Mouse (Mus musculus) spleen, embryonic (tissue): Measurements from ENCODE around the gene 4930452B06Rik.
"Not testable (repeated sequence)": the region's sequence is repeated elsewhere in the genome, so short reads cannot be mapped to it uniquely, and the experiment has no call there.

Experiments
- CTCF ChIA-PET: fragments of 350-600 bp; sonication (Branson Sonifier 250); formaldehyde crosslinking; loops from one replicate; lab custom pipeline; 2022; lab: Charles Lee

The 4930452B06Rik gene

GRCm38 (mm10) chr14:8665636-8666411 lies at the start of gene 4930452B06Rik:
4930452B06Rik (minus strand) TSS chr14:8666240.
- CTCF ChIA-PET, result no interaction called here

GRCm38 (mm10) chr14:8712674-8713073 lies 46.6 kb upstream of the 4930452B06Rik start:
- CTCF ChIA-PET, result no interaction called here

- CTCF ChIA-PET, result no interaction called here
Observed at GRCm38 (mm10) chr14:8689451-8689850, 23.4 kb upstream of the 4930452B06Rik start.

GRCm38 (mm10) chr14:8688462-8688861 lies 22.4 kb upstream of the 4930452B06Rik start:
- CTCF ChIA-PET, result no interaction called here

- CTCF ChIA-PET, result no interaction called here
Observed at GRCm38 (mm10) chr14:8686185-8686584, 20.1 kb upstream of the 4930452B06Rik start.

- CTCF ChIA-PET, result no interaction called here
Observed at GRCm38 (mm10) chr14:8679896-8680295, 13.9 kb upstream of the 4930452B06Rik start.

GRCm38 (mm10) chr14:8660359-8660758 lies 5.7 kb downstream of the 4930452B06Rik start:
- CTCF ChIA-PET, result no interaction called here

- CTCF ChIA-PET, result no interaction called here
Observed at GRCm38 (mm10) chr14:8641650-8642279, 24.3 kb downstream of the 4930452B06Rik start.

- CTCF ChIA-PET, result no interaction called here
Observed at GRCm38 (mm10) chr14:8632211-8632610, 33.8 kb downstream of the 4930452B06Rik start.

- CTCF ChIA-PET, result no interaction called here
Observed at GRCm38 (mm10) chr14:8628406-8628805, 37.6 kb downstream of the 4930452B06Rik start.

- CTCF ChIA-PET, result no interaction called here
Observed at GRCm38 (mm10) chr14:8627481-8627880, 38.6 kb downstream of the 4930452B06Rik start.

- CTCF ChIA-PET, result no interaction called here
Observed at GRCm38 (mm10) chr14:8621164-8621563, 44.9 kb downstream of the 4930452B06Rik start.

GRCm38 (mm10) chr14:8620580-8620979 lies 45.5 kb downstream of the 4930452B06Rik start:
- CTCF ChIA-PET, result no interaction called here

GRCm38 (mm10) chr14:8615636-8616035 lies 50.4 kb downstream of the 4930452B06Rik start:
- CTCF ChIA-PET, result no interaction called here

GRCm38 (mm10) chr14:8614430-8614829 lies 51.6 kb downstream of the 4930452B06Rik start:
- CTCF ChIA-PET, result not testable (repeated sequence)

GRCm38 (mm10) chr14:8612080-8612479 lies 54.0 kb downstream of the 4930452B06Rik start:
- CTCF ChIA-PET, result no interaction called here

GRCm38 (mm10) chr14:8610108-8610507 lies 55.9 kb downstream of the 4930452B06Rik start:
- CTCF ChIA-PET, result no interaction called here

GRCm38 (mm10) chr14:8608559-8609171 lies 57.4 kb downstream of the 4930452B06Rik start:
- CTCF ChIA-PET, result no interaction called here

GRCm38 (mm10) chr14:8604898-8605297 lies 61.1 kb downstream of the 4930452B06Rik start:
- CTCF ChIA-PET, result no interaction called here

GRCm38 (mm10) chr14:8585031-8585430 lies 81.0 kb downstream of the 4930452B06Rik start:
- CTCF ChIA-PET, result no interaction called here

GRCm38 (mm10) chr14:8551006-8551405 lies 115.0 kb downstream of the 4930452B06Rik start:
- CTCF ChIA-PET, result not testable (repeated sequence)

GRCm38 (mm10) chr14:8549108-8549507 lies 116.9 kb downstream of the 4930452B06Rik start:
- CTCF ChIA-PET, result no interaction called here

- CTCF ChIA-PET, result no interaction called here
Observed at GRCm38 (mm10) chr14:8536024-8536423, 130.0 kb downstream of the 4930452B06Rik start.
